Mouse (Mus musculus): ENCODE data around the gene Nampt.

The Nampt gene

DNA sequence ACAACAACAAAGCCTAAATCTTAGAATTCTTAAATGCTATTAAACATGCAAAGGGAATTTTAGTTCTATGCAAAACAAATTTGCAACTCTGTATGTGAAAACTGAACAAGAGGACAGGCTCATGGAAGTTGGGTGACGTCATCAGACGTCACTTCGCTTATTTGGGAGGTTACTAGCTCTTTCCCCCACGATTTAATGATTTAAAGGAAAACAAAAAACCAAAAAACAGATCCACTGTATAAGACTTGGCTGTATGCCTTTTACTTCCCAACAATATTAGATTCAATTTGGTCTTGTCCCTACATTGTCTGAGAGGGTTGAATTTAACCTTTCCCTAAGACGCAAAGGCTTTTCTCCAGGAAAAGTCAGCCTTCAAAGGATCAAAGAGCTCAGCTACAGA, at the start of gene Nampt:
Gene Nampt (plus strand): TSS at position 130 of the 400 bp plus-strand sequence.
- peak; percentile 19 for DNase-seq

DNA sequence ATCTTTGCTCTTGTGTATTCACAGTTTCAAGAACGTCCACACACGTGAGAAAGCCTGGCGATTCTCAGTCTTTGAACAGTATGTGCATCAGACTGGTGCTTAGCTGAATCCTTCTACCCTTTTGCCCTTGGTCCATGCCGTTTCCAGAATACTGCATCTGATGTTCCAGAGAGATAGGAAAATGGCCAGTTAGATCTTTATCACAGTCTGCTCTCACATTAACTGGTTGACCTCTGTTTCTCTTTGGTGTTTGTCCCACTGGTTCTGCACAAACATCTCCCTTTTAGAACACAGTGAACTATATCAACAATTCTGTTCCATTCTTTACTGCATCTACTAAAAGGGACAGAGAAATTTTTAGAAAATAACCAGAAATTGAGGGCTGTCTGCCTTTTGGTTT, 48.6 kb upstream of the Nampt start:
- DNase-seq: no peak

DNA sequence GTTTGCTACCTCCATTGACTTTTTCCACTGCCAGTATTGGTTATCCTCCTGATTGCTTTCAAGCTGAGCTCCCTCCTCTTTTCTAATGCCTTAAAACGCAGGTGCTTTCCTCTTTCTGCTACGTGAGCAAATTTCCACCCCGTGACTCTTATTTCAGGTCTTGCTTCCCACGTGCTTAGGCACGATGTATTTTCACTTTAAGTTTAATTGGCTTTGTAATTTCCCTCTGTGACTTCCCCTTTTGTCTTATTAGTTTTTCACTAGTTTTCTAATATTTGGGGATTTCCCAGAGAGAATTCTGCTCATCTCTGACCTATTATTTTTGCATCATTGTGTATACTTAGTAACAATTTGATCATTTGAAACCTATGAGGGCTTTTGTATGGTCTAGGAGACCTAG, 44.8 kb upstream of the Nampt start:
- DNase-seq: no peak

DNA sequence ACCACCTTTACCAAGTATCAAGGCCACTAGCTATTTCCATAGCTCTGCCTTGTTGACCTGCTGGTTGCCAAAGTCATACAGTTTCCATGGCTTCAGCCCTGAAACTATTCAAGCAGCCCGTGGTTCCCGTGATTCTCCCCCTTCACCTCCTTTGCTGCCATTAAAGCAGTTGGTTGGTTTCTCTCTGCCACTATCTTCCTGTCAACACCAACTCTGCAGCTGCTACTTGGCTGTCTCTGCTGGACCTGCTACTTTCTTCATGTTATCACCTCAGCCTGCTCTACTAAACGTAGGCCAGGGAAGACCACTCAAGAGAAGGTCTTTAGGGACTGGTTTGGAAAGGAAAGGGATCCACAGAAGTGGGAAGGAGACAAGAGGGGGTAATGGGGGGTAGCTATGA, 30.3 kb upstream of the Nampt start:
- DNase-seq: no peak

DNA sequence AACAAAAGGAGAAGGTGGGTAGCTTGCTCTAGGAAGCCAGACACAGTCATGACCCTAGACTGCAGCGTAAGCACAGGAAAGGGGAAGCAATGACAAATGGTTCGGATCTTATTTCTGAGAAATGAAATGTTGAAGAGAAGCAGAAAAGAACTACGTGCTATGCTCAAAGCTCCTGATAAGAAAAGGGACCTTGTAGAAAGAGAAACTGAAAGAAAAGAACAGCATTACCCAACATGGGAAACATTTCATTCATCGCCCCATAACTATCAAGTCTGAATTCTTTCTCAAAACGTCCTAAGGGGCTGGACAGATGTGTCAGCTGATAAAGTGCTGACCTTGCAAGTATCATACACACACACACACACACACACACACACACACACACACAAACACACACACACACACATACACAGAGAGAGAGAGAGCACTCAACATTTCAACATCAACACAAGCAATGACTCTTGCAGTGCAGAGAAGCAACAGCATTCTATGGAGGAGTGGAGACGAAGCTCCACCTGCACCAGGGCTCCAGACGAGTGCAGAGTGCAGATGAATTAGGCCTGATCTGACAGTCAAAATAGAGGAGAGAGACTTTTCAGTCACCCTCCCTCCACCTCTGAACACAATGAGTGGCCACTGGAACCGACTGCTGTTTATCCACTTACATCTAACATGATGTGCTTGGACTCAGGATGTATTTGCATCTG, 23.4 kb upstream of the Nampt start:
- DNase-seq: peak; percentile 31

DNA sequence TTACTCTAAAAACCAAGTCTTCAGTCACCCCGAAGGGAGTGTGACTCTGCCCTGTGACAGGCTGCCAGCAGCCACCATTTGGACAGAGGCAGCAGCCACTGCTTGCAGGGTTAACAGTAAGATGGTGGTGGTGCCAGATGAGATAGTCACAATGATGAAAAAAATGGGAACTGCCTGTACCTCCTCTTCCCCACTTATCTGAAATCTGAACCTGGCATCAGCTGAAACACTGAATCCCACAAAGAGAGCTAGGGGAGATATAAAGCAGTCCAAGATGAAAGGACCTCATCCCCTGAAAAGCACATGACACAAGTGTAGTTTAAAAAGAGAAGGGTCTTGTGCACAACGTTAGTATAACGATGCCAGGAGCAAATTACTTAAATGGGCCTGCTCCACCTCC, 21.9 kb upstream of the Nampt start:
- no peak for DNase-seq

DNA sequence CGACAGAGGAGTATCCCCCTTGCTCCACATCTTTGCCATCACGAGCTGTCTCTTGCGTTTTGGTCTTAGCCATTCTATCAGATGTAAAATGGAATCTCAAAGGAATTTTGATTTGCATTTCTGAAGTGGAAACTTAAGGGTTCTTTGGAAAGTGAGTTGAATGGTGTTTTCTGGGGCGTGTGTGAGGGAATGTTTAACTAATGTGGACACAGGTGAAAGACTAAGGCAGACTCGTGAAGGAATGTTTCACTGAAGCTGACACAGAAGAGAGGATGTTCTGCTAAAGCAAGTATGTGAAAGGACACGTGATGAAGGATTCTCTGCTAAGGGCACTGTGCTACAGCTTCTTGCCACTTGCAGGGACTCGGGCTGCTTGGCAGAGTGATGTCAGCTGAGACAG, 18.3 kb upstream of the Nampt start:
- DNase-seq: no peak

DNA sequence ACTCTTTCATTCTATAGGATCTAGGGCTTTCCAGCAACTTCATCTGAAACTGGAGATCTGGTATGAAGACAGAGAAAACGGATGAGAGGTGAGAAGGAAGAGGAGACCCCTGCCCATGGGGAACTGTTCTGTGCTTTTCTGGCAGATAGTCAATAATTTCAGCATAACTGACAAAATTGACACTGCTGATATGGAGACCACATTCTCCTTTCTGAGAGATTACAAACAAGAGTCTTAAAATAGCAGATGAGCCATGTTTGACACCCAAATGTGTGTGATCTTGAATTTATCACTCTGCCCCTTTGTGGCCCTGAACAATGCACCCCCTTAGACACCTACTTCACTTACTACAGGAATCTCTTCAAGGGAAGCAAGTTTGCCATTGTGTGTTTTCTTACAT, 13.8 kb upstream of the Nampt start:
- no peak for DNase-seq

DNA sequence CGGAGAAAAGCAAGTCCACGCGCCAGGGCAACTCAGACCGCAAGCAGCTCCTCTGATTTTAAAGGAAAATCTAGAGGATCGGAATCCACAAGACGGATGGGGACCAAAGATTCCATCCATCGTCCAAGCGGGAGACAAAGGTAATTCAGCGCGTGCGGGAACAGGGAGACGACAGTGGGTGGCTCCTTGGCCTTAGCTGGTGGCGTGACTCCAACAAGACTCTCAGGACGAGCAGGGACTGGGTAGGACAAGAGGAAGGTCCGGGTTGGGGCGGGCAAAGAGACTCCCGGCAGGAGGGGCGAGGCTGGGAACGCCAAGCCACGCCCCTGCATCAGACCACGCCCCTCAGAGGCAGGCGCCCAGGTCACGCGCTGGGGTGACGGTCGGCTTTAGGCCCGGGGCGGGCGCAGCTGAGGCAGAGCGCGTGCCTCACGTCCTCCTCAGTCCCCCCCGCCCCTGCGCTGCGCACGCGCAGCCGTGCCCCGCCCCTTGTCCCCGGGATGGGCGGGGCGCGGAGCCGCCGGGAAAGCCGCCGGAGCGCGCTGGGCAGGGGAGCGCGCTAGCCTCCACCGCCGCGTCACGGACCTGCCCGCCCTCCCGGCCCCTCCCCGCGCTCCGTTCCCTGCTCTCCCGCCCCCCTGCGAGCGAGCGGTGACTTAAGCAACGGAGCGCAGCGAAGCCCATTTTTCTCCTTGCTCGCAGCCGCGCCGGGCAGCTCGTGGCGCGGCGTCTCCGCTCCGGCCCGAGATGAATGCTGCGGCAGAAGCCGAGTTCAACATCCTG, 669 bp downstream of the Nampt start:
- peak; percentile 99 for DNase-seq

DNA sequence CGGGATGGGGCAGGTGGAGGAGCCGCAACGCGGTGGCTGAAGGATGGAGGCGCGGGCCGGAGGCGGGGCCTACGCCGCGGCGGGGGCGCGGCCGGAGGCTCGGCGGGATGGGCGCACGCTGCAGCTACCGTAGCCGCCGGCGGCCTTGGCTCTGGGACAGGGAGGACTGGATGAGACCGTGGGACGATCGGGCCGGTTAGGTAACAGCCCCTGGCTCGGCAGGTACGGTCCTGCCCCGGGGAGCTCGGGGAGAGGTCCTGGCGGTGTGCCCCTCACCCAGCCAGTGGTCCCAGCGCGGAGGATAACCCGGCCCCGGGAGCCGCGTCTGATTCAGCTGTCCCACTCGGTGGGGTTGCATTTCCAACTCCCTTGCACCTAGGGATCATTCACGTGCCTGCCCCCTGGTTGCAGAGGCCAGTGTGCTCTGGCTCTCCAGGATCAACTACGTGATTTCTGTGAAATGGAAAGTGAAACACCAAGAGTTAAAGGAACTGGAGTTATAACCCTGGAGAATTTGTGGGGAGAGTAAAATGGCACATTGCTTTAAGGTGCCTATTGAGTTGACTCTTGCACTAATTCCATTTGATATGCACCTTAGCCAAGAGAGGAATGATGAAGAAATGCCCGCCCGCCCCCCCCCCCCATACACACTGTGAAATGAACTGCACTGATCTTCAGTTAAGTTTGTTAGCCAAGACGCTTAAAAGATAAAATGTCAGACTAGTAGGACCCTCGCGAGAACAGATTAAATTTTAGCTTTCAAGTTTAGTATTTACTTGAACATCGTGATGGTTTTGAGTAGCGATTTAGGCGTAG, 1.6 kb downstream of the Nampt start:
- peak; percentile 71 for DNase-seq

DNA sequence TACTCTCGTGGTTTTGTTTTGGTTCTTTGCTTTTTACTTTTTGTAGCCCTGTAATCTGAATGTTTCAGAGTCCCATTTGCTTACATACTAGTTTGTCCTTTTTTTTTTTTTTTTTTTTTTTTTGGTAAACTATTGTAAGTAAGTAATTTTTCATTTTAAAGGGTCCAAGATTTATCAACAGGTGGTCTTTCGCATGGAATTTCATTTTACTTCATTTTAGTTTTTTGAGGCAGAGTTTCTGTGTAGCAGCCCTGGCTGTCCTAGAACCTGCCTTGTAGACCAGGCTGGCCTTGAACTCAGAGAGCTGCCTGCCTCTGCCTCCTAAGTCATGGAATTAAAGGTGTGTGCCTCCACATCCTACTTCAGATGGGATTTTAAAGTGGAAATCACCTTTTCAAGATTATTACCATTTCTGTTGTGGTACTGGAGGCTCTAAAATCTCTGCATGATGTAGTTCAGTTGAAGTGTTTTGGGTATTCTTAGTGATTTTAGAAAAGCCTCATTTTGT, 2.2 kb downstream of the Nampt start:
- no peak for DNase-seq

DNA sequence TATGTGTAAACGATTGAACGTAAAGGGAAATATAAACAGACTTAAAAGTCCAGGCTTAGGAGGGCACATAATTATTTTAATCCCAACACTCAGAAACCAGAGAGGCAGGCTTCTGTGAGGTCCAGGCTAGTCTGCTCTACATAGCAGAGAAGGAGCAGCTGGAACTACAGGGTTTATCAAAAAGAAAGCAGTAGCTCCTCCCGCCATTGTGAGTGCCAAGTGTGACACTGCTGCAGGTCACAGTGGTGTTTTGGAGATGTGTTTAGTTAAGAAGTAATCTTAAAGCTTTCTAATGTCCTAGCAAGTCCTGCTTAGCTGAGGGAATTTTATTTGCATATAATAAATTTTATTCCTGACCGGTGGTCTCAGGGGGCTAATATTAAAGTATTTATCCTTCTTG, 2.7 kb downstream of the Nampt start:
- DNase-seq: peak; percentile 26

DNA sequence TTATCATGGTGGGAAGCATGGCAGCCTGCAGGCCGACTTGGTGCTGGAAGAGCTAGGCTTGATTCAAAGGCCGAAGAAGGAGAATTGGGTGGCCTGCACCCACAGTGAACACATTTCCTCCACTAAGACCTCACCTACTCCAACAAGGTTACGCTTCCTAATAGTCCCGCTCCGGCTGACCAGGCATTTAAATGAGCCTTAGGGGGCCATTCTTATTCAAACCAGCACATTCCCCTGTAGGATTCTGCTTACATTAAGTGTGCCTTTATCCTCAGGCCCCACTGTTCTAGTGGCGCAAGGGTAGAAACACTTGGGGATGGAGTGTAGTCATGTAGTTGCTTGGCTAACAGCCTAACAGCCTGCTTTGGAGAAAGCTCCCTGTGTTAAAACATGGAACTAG, 5.2 kb downstream of the Nampt start:
- DNase-seq: no peak

DNA sequence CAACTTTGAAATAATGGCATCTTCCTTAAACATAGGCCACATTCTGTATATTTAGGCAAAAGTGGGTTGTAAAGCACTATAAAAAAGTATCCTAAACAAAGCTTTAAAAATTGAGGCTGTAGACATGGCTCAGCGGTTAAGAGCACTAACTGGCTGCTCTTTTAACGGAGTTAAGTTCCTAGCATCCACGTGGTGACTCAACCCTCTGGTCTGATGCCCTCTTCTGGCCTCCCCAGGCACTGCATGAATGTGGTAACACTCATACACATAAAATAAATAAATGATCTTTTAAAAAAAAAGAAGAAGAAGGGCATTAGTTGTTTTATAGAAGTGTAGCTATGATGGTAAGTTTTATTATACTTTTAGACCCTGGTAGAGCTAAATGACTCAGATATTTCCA, 7.6 kb downstream of the Nampt start:
- DNase-seq: peak; percentile 85

DNA sequence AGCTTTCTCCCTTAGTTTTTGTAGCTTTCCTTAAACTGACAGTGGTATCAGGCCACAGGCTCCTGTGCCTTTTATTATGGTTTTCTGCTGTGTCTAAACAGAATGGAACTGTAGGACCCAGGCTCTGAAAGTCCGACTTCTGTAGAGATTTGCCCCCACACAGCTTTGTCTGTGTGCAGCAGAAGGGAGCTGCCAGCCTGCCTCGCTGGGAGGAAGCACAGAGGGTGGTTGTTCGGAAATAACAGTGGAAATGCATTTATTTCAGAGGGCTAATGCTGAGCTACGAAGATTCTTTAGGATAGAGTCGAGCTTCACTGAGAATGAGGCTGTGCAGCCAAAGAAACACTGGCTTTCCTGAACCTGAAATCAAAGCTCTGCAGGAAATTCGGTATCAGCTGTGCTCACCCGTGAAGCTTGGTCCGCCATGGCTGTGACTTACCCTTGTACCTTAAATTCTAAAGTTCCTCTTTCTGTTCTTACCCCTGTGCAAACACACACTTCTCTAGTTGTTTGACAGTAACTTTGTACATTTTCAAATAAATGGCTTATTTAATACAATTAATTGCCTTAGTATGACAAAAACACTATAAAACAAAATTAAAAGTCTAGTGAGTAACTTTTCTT, 8.9 kb downstream of the Nampt start:
- DNase-seq: no peak

DNA sequence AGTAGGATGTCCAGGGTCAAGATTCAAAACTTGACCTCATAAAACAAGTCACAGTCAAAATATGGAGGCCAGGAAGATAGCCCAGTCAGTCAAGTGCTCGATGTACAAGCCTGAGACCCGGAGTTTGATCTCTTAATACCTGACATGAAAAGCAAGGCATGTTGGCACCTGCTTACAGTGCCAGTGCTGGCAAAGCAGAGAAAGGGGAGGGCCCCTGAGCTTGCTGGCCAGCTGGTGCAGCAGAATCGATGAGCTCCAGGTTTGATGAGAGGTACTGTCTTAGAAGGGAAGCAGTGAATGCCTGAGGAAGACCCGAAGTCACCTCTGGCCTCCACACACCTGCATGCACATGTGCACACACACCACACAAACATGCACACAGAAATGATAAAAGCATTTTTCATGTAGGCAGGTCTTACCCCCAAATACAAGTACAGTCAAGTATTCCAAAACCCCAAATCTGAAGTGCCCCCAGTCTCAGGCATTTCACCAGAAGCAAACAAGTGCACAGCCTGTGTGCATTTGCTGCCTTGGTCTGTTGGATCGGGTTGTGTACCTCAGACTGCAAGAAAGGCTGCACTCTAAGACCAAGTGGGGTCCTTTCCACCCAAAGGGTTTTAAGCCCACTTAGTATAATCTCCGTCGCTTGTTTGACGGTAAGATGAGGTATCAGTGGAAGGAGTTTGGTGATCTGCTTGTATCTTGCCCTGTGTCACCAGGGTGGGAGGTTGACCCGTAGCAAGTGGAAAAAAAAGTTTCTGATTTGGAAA, 10.2 kb downstream of the Nampt start:
- DNase-seq: no peak

DNA sequence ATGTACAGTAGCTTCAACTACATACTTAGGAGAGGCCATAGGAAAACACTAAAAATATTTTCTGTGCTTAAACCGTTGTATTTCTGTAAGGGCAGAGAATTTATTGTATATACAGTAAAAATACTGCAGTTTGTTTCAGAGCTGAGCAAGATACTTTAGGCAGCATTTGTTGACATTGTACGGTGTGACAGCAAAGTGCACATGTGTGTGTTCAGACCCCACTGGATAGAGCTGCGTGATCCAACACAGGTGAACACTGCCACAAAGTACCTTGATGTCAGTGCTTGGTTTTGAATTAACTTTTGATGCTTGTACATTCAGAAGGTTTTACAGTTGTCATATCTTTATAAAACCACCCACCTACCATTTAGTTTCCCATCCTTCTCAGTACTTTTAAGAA, 12.7 kb downstream of the Nampt start:
- no peak for DNase-seq

DNA sequence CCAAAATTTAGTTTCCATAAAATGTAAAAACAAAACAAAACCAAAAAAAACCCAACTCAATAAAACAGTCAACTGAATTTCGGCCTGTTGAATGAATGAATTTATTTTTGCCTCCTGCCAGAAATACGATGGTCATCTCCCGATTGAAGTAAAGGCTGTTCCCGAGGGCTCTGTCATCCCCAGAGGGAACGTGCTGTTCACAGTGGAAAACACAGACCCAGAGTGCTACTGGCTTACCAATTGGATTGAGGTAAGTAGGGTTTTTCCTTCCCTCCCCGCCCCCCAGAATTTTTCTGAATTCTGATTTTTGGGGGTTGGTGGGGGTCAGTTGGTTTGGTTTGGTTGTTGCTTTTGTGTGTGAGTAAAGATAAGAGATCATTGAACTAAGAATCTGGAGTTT, 15.4 kb downstream of the Nampt start:
- no peak for DNase-seq

DNA sequence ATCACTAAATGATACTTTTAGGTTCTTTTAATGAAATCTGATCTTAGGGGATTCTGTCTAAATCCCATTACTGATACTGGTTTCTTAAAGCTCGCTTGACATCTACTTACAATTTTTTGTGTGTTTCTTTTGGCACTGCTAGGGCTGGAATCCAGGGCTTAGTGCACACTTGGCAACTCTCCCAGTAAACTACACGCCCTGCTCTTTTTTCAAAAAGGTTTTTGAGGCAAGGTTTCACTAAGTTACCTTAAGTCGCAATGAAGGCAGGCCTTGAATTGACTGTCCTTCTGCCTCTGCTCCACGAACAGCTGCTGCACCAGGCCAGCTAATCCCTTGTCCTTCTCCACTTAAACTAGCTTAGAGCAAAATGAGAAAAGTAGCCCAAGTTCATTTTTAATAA, 15.9 kb downstream of the Nampt start:
- DNase-seq: peak; percentile 72

DNA sequence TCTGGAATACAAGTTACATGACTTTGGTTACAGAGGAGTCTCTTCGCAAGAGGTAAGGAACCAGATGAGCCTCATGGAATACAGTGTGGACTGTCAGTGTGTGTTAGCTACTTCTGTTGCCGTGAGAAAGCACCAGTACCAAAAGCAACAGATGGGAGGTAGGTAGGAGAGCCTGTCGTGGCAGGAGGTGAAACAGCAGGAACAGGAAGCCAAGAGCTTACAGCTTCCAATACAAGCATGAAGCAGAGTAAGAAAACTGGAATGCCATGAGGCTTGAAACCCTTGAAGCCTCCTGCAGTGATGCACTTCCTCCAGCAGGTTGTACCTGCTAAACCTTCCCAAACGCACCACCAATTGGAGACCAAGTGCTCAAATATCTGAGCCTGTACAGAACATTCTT, 19.1 kb downstream of the Nampt start:
- DNase-seq: no peak

DNA sequence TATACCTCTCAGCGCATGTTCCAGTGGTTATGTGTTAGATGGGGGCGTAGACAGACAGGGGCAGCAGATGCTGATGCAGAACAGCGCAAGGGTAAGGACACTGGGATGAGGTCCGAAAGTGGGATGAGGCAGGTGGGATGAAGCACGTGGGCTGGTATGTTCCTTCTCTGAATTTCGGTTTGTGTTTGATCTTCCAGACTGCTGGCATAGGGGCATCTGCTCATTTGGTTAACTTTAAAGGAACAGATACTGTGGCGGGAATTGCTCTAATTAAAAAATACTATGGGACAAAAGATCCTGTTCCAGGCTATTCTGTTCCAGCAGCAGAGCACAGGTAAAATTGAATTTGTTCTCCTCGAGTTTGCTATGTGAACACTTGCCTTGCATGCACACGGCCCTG, 19.6 kb downstream of the Nampt start:
- no peak for DNase-seq

DNA sequence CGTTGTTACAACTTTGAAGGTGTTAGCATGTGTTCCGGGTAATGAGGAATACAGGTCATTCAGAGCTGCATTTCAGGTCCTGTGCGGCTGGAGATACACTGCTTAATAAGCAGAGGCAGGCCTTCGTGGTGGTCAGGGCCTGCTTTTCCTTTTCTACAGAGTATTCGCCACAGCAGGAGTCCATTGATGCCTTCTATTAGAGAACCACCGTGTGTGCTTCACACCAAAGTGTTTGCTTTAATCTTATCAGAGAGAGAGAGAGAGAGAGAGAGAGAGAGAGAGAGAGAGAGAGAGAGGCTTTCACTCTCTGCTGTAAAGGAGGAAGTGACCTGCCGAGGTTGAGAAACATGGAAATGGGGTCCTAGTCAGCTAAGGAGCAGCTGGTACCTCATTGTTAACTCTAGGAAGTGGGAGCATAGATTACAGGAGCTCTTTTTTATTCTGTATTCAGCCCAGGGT, 22.1 kb downstream of the Nampt start:
- no peak for DNase-seq
